Mouse (Mus musculus): ENCODE results near the gene Amotl1. TPM values are rescaled to one million over a fixed set of nuclear protein-coding genes. Genes with fewer than 3 reads are reported as not detected.

Gene Amotl1
- polyA plus RNA-seq, 1 experiment from 2014 or later = 8.1 TPM

DNA sequence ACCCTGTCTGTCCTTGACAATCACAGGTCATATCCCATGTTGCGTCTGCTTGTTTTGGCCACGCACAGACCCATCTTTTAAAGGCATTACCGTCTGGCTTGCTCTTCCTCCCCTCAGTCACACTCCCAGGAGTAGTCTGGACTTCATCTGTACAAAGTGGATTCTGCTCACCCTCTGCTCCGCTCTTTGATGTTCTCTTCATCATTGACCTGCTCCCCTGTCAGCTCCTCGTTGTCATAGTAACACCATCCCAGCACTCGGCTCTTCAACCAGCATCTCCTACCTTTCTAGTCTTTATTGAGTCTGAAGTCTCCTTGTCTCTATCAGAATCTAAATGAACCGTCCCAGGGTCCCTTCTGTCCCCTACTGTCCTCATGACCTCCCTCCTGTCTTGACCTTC is 9.3 kb downstream of the Amotl1 start:
- H3K9ac ChIP-seq = no peak overlapping the region
- H3K36me3 ChIP-seq = no peaks in the 10 kb centered on the region
- no peaks in the 10 kb centered on the region for H3K27me3 ChIP-seq
- peaks cover 26% of the 10 kb centered on the region for H3K4me1 ChIP-seq (replicated peaks)
- 68% methylated on average over 7 of the region's 7 CpGs for WGBS
- no peak overlapping the region for H3K27ac ChIP-seq (replicated peaks)
- no peak overlapping the region for H3K4me3 ChIP-seq
- no peaks in the 10 kb centered on the region for H3K9me3 ChIP-seq
- H3K4me2 ChIP-seq = no peak overlapping the region
- ATAC-seq (ENCODE audit: low FRiP score, low read depth) = no peak

DNA sequence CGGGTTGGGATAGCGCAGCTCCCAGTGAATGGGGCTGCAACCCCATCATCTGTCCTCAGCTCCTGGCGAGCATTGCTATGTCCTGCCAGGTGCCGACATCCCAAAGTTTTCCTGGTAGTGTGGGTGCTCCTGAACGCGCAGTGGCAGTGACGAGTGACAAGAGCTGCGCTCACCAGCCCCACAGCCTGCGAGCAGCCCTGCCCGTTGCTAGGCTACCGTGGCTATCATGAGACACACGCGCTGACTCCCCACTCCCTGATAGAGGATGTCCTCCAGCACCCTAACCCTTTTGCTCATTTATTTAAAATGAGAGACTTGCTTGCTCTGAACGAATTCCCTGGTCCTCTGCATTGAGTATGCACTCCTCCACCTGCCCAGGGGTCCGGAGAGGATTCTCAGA is 10.7 kb downstream of the Amotl1 start:
- Histone ChIP-seq H3K4me1 (replicated peaks) (peaks cover 26% of the 10 kb centered on the region), H3K4me3 (peak overlapping the region; percentile 16; the same call in 1 of the 2 replicates), H3K27ac (replicated peaks) (no peak overlapping the region), H3K27me3 (no peaks in the 10 kb centered on the region), H3K9ac (no peak overlapping the region), H3K4me2 (peak overlapping the region; percentile 55), H3K36me3 (no peaks in the 10 kb centered on the region), H3K9me3 (no peaks in the 10 kb centered on the region)
- WGBS = 12% methylated on average over 15 of the region's 15 CpGs
- ATAC-seq (ENCODE audit: low FRiP score, low read depth) = peak; percentile 93

- H3K36me3 ChIP-seq = no peaks in the 10 kb centered on the region
- WGBS = 30% methylated on average over 10 of the region's 10 CpGs
- no peak overlapping the region for H3K4me2 ChIP-seq
- H3K27me3 ChIP-seq = no peaks in the 10 kb centered on the region
- no peak overlapping the region for H3K27ac ChIP-seq (replicated peaks)
- ATAC-seq (ENCODE audit: low FRiP score, low read depth) = no peak
- H3K9ac ChIP-seq = no peak overlapping the region
- H3K9me3 ChIP-seq = no peaks in the 10 kb centered on the region
- peaks cover 26% of the 10 kb centered on the region for H3K4me1 ChIP-seq (replicated peaks)
- no peak overlapping the region for H3K4me3 ChIP-seq
Measured at GRCm38 (mm10) chr9:14632365-14633163, 12.3 kb downstream of the Amotl1 start.

- WGBS = 35% methylated on average over 5 of the region's 5 CpGs
- Histone ChIP-seq H3K27me3 (no peaks in the 10 kb centered on the region), H3K9ac (no peak overlapping the region), H3K4me1 (replicated peaks) (peaks cover 26% of the 10 kb centered on the region), H3K9me3 (no peaks in the 10 kb centered on the region), H3K4me3 (no peak overlapping the region), H3K36me3 (no peaks in the 10 kb centered on the region), H3K27ac (replicated peaks) (no peak overlapping the region), H3K4me2 (no peak overlapping the region)
- ATAC-seq (ENCODE audit: low FRiP score, low read depth) = 0 out of 2 replicates have a peak, but pooled peaks have one; percentile 18
Measured at GRCm38 (mm10) chr9:14631729-14632128, 13.1 kb downstream of the Amotl1 start.

DNA sequence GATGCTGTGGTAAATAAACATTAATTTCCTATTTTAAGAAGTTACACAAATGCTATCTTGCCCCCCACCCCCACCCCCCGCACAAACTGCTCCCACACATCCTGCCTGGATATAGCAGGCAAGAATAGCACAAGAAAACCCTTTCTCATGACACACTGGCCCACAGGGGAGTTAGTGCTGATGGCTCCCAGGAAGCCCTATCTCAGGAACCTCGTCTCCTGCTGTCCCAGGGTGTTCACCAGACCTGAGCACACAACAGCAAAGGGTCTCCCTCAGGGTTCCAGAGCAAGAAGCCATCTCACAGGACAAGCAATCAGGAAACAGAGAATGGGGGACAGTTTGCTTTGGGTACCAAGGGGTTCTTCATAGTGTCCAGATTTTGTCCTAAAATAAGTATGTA is 17.3 kb downstream of the Amotl1 start:
- Histone ChIP-seq H3K36me3 (no peaks in the 10 kb centered on the region), H3K9me3 (no peaks in the 10 kb centered on the region), H3K4me2 (no peak overlapping the region), H3K9ac (no peak overlapping the region), H3K4me3 (no peak overlapping the region), H3K4me1 (replicated peaks) (peaks cover 9% of the 10 kb centered on the region; the same call in 1 of the 2 replicates), H3K27ac (replicated peaks) (no peak overlapping the region), H3K27me3 (no peaks in the 10 kb centered on the region)
- no peak for ATAC-seq (ENCODE audit: low FRiP score, low read depth)
- whole genome bisulfite sequencing = 67% methylated on average over 2 of the region's 2 CpGs

DNA sequence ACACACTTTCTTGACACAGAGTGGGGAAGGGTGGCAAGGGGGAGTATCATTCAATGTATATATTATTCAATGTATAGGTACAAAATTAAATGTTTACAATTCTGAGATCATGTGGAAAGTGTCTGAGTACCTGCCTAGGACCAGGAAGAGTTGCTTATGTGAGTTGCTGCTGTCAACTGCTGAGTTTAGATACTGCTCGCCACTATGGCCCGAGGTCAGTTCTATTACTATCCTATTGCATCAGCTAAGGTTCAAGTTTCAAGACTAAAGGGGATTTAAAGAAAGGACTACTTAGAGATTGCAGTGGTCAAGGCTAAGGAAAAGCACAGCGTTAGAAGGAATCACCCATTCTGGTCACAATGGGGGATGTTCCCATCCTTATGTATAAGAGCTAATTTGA is 18.9 kb downstream of the Amotl1 start:
- WGBS = 90% methylated on average over 3 of the region's 3 CpGs
- H3K4me1 ChIP-seq (replicated peaks) = no peaks in the 10 kb centered on the region
- no peaks in the 10 kb centered on the region for H3K9me3 ChIP-seq
- H3K27ac ChIP-seq (replicated peaks) = no peak overlapping the region
- H3K27me3 ChIP-seq = no peaks in the 10 kb centered on the region
- no peak overlapping the region for H3K4me2 ChIP-seq
- no peak overlapping the region for H3K4me3 ChIP-seq
- no peaks in the 10 kb centered on the region for H3K36me3 ChIP-seq
- no peak for ATAC-seq (ENCODE audit: low FRiP score, low read depth)
- H3K9ac ChIP-seq = no peak overlapping the region

DNA sequence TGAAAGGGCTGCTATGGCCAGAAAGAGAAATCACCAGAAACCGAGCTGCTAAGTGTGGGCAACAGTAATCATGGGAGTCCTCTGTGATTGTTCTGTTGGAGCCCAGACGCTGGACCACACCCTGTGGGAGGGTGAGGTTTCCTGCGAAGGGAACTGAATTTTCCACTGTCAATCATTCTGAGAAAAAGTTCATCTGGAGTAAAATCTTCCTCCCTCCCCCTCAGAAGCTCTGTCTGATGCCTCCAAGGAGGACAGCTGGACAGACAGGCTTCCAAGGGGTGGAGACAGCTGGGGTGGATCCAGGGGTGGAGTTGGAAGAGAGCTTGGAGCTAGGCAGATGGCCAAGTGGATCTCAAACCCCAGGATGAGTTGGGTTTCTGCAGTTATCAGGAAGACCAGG is 19.8 kb downstream of the Amotl1 start:
- H3K4me2 ChIP-seq = no peak overlapping the region
- no peaks in the 10 kb centered on the region for H3K9me3 ChIP-seq
- WGBS = 47% methylated on average over 3 of the region's 3 CpGs
- no peak for ATAC-seq (ENCODE audit: low FRiP score, low read depth)
- no peak overlapping the region for H3K9ac ChIP-seq
- H3K27me3 ChIP-seq = no peaks in the 10 kb centered on the region
- H3K4me3 ChIP-seq = no peak overlapping the region
- H3K27ac ChIP-seq (replicated peaks) = no peak overlapping the region
- no peaks in the 10 kb centered on the region for H3K36me3 ChIP-seq
- H3K4me1 ChIP-seq (replicated peaks) = no peaks in the 10 kb centered on the region

DNA sequence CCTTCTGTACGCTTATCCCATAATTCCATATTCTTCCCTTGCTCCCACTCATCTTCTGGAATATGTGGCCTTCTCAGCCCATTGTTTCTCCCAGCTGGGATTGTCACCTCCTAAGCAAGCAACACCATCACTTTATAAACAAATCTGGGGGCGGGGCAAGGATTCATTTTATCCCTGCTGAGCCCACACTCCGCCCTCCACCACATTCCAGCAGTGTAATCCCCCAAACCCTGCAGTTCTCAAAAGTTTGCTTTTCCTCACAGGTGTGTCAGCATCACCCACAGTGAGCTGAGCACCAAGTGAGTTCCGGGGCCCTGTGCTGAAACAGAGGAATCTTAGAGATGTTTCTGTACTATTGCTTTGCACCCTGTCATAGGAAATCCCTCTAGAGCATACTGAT is 20.9 kb downstream of the Amotl1 start:
- 67% methylated on average over 4 of the region's 4 CpGs for WGBS
- no peaks in the 10 kb centered on the region for H3K9me3 ChIP-seq
- no peak overlapping the region for H3K4me3 ChIP-seq
- ATAC-seq (ENCODE audit: low FRiP score, low read depth) = no peak
- no peaks in the 10 kb centered on the region for H3K4me1 ChIP-seq (replicated peaks)
- no peaks in the 10 kb centered on the region for H3K36me3 ChIP-seq
- H3K4me2 ChIP-seq = no peak overlapping the region
- H3K9ac ChIP-seq = no peak overlapping the region
- H3K27ac ChIP-seq (replicated peaks) = no peak overlapping the region
- no peaks in the 10 kb centered on the region for H3K27me3 ChIP-seq

DNA sequence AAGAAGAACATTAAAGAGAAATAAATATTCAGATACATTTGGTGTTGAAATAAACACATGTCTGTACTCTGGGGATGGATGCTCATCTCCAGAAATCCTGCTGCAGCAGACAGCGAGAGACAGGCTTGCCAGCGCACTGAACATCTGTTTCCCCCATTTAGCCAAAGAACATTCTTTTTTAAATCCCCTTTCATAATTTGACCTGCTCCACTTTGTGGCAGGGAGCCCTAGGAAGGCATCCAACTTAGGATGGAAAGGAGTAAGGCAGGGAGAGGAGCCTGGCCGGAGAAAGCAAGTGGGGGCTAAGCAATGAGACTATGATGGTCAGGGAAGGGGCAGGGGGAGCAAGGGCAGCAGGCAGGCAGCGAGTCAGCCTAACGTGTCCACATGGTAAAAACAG is 21.6 kb downstream of the Amotl1 start:
- 66% methylated on average over 5 of the region's 5 CpGs for WGBS
- no peak for ATAC-seq (ENCODE audit: low FRiP score, low read depth)
- H3K4me3 ChIP-seq = no peak overlapping the region

GRCm38 (mm10) chr9:14622848-14623247 is 22.0 kb downstream of the Amotl1 start:
- H3K27ac ChIP-seq (replicated peaks) = no peak overlapping the region
- 76% methylated on average over 3 of the region's 3 CpGs for WGBS

More for the DNA sequence above, 21.6 kb downstream of the Amotl1 start:
- Histone ChIP-seq H3K27ac (replicated peaks) (no peak overlapping the region), H3K36me3 (no peaks in the 10 kb centered on the region), H3K4me2 (no peak overlapping the region), H3K27me3 (no peaks in the 10 kb centered on the region), H3K9me3 (no peaks in the 10 kb centered on the region), H3K4me1 (replicated peaks) (no peaks in the 10 kb centered on the region), H3K9ac (no peak overlapping the region)

DNA sequence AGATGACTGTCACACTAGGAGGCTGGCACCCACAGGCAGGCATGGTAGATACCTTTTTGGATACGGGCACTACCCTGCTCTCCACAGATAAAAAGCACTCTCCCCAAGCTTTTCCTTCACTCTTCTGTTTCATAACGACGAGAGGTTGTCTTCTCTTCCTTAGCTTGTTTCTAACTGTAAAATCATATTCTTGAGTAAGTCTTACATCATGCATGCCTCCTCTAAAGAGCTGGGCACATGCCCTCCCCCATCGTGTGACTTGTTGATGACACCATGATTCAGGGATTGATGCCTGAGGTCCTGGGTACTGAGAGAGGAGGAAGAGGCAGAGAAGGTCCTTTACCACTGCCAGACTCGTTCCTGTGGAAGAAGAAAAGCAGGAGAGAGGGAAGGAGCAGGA is 24.7 kb downstream of the Amotl1 start:
- WGBS = 87% methylated on average over 5 of the region's 5 CpGs

More at GRCm38 (mm10) chr9:14622848-14623247, 22.0 kb downstream of the Amotl1 start:
- H3K4me3 ChIP-seq = no peak overlapping the region
- H3K9ac ChIP-seq = no peak overlapping the region
- no peaks in the 10 kb centered on the region for H3K4me1 ChIP-seq (replicated peaks)
- H3K9me3 ChIP-seq = no peaks in the 10 kb centered on the region
- no peak overlapping the region for H3K4me2 ChIP-seq
- H3K36me3 ChIP-seq = no peaks in the 10 kb centered on the region
- ATAC-seq (ENCODE audit: low FRiP score, low read depth) = no peak
- no peaks in the 10 kb centered on the region for H3K27me3 ChIP-seq

DNA sequence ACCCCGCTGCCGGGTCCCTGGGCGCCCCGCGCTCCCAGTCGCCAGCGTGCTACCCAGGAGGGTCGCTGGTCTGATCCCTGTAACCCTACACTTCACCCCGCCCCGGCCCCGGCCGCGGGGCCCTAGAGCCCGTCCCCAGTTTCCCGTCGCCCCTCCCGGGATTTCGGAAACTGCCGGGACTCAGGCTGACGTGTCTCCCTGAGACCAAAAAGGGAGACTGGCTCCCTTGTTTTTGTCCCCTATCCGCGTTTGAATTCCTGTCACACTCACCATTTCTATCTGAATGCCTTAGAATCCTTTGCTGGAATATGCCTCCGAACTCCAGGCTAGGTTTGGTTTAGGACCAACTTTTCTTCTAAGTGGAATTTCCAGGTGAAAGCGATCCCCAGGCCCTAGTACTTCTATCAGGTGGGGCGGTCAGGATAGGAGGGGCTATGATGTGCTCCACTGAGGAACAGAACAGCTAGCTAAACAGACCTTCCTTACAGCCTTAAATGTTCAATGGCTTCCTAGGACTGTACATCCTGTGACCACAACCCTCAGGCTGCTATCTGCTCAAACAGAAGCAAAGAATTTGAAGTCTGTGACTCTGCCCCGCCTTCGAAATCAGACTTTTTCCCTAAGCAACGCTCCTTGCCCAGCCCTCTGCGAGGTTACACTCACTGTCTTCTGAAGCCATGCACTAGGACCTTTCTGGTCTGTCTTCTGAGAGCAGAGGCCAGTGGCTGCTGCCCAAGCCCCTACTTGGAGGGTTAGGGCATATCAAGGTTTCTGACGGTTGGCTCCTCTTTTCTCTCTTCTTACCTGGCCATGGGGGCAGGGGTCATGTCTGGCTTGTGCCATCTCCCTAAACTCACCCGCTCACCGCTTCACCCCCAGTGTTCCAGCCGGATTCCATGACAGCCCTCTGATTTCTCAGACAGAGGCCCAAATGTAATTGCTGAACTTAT is 29.6 kb downstream of the Amotl1 start:
- whole genome bisulfite sequencing = 13% methylated on average over 29 of the region's 33 CpGs
- H3K4me1 ChIP-seq (replicated peaks) = peaks cover 43% of the 10 kb centered on the region
- peak overlapping the region; percentile 65 for H3K4me3 ChIP-seq
- peak overlapping the region; percentile 84 for H3K4me2 ChIP-seq
- peak overlapping the region; percentile 74 for H3K27ac ChIP-seq (replicated peaks)
- no peaks in the 10 kb centered on the region for H3K27me3 ChIP-seq
- no peaks in the 10 kb centered on the region for H3K9me3 ChIP-seq
- H3K9ac ChIP-seq = peak overlapping the region; percentile 80
- no peaks in the 10 kb centered on the region for H3K36me3 ChIP-seq
- peak; percentile 73 for ATAC-seq (ENCODE audit: low FRiP score, low read depth)

More for the DNA sequence above, 24.7 kb downstream of the Amotl1 start:
- Histone ChIP-seq H3K9ac (no peak overlapping the region), H3K9me3 (no peaks in the 10 kb centered on the region), H3K4me1 (replicated peaks) (peaks cover 7% of the 10 kb centered on the region), H3K27me3 (no peaks in the 10 kb centered on the region), H3K27ac (replicated peaks) (no peak overlapping the region), H3K4me3 (no peak overlapping the region), H3K4me2 (no peak overlapping the region), H3K36me3 (no peaks in the 10 kb centered on the region)
- no peak for ATAC-seq (ENCODE audit: low FRiP score, low read depth)
